Mouse (Mus musculus) retina, embryonic 14.5 days (tissue): Measurements from ENCODE around the gene Dhrs1.
A peak's percentile ranks its signal among the peaks of the same experiment; 100 is the strongest.

Experiments
- DNase-seq: peaks from one replicate; pipeline ENCODE4 v3.0.0-alpha.2; 2015; ENCODE audit warnings: low spot score

The Dhrs1 gene

DNA sequence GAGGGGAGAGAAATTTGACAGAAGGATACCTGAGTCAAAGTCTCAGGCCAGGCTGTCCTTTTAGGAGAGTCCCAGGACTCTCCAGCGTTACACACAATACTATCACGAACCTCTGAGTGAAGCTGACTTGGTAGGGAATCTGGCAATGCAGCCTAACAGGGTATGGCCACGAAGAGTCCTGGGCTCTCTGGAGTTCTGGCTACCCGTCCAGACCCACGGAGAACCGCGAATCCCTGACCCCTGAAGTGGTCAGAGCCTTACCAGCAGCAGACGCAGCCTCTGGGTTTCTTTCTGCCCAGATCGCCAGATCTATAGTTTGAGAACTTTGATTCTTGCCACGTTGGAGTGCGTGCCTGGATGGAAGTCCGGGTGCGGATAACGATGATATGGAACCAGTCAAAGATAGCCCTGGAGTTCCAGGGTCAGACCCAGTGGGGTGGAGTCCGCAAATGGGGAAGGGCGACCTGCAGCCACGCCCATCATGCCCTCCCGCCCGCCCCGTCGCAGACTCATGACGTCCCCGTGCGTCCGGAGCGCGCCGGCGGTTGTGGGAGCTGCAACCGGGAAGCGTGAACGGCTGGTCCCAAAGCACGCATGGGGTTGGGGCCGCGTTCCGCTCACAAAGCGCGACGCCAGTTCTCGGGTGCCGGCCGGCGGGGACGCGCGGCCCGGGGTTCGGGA, at the start of gene Dhrs1, which contains the start of gene Nop9:
Dhrs1 (minus strand) TSS at position 511 of the 681 bp plus-strand sequence.
Nop9 (plus strand) TSS at position 514 of the 681 bp plus-strand sequence.
- DNase-seq, result peak; percentile 84

- DNase-seq, result no peak
Measured at GRCm38 (mm10) chr14:55793946-55794345, 48.5 kb upstream of the Dhrs1 start.

DNA sequence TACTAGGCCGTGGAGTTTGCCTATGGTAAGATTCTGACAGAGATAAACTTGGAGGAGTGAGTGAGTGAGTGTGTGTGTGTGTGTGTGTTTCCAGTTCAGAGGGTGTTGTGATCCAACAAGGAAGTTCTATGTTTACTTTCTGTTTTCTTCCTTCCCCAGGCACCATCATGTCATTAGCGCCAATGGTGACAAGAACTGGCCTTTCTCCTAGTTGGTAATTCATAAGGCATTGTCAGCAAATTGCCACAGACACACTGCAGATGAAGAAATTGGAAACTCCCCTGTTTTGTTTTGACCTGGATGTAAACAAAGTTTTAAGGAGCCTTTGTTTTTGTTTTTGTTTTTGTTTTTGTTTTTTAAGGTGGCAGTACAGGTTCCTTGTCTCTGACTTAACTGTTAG, 48.0 kb upstream of the Dhrs1 start:
- DNase-seq, result no peak

GRCm38 (mm10) chr14:55788256-55789050, 43.0 kb upstream of the Dhrs1 start, which contains the start of gene Ripk3:
Ripk3 (minus strand) TSS chr14:55788865.
- no peak for DNase-seq

GRCm38 (mm10) chr14:55787731-55788130, 42.2 kb upstream of the Dhrs1 start:
- no peak for DNase-seq

- peak; percentile 62 for DNase-seq
Measured at GRCm38 (mm10) chr14:55785195-55785594, 39.7 kb upstream of the Dhrs1 start.

GRCm38 (mm10) chr14:55783958-55784235, 38.4 kb upstream of the Dhrs1 start, which contains the start of gene Adcy4:
Adcy4 (minus strand) TSS chr14:55784095.
- DNase-seq, result no peak

DNA sequence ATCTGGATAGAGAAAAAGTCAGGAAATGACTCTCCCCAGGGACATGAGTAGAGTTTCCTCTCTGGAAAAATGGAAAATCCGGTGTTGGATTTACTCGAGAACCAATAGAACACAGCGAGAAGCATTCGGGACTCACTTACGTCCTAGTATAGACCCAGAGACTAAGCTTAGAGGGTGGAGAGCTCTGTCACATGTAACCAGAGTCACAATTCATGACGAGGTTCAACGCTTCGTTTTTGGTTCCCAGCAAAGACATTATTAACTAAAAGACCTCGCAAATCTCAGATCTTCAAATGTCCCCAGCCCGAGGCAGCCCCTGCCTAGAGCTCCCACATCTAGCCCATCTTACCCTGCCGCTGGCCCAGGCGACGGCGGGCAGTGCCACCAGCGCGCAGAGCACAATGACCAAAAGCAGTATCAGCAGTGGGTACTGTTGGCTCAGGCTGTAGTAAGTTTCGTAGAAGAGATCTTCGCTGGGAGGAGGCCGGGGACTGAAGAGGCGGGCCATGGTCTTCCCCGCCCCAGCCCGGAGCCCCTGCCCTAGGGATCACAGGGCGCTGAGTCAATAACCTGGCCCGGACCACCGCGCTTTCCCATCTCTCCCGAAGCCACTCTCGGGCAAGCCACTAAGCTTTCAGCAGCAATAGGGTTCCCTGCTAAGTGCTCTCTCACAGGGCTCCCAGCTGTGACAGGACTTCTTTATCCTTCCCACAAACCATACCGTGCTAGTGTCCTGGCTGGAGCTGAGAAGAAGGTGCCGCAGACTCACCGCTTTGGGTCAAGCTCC, 37.9 kb upstream of the Dhrs1 start:
- peak; percentile 45 for DNase-seq

DNA sequence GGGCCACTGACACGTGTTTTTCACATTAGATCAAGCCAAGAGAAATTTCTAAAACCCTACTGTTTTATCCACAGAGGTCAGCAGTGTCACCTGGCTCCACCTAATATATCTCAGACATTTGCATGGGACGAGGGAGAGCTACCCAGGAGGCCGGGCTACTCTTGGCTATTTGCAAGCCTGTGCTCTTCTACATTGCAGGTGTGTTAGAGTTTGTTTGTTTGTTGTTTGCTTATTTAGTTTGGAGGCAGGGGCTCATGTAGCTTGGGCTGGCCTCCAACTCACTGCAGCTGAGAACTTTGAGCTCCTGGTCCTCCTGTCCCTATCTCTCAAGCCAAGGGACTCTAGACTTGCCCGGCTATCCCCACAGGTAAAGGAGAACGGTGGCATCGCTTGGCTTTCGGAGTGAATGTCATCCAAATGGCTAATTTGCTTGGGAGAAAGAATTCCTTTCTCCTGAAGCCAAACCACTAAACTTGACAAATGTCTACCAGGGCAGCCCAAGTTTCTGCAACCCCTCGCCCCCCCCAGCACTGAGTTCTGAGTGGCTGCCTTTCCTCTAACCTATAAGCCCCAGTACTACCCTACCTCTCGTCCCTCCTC, 37.0 kb upstream of the Dhrs1 start:
- no peak for DNase-seq

GRCm38 (mm10) chr14:55781310-55781709, 35.8 kb upstream of the Dhrs1 start:
- DNase-seq, result peak; percentile 91

DNA sequence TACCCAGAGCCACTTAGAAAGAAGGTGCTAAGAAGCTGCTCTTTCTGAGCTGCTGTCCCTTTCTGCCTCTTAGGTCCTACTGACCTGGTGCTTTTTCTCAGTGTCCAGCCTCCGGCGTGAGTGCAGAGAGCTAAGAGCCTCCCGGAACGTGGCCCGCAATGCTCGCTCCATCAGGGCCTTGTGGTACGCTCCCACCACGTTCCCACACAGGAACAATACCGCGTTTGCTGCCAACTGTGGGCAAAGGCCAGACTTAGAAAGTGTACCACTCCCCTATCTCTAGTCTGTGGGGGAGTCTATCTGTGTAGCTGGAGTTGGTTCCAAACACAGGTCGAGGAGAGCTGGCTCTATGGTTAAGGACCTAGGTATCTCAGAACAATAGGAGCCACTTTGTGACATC, 35.2 kb upstream of the Dhrs1 start:
- no peak for DNase-seq

GRCm38 (mm10) chr14:55779656-55780055, 34.2 kb upstream of the Dhrs1 start:
- no peak for DNase-seq

DNA sequence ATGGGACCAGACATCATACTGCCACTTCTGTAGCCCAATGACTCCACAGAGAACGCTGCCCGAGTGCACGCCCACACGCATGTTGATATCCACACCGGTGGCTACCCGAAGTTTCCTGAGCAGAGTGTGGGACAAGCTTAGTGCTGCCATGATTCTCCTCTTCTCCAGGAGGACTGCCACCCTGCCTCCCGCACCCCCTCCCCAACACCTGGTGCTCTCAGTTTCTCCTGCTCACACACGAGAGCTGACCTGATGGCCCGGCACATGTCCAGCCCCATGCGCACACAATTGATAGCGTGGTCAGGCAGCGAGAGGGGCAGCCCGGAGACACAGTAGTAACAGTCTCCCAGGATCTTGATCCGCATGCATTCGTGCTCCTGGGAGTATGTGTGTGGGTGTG, 33.2 kb upstream of the Dhrs1 start:
- no peak for DNase-seq

GRCm38 (mm10) chr14:55777806-55778205, 32.3 kb upstream of the Dhrs1 start:
- no peak for DNase-seq

DNA sequence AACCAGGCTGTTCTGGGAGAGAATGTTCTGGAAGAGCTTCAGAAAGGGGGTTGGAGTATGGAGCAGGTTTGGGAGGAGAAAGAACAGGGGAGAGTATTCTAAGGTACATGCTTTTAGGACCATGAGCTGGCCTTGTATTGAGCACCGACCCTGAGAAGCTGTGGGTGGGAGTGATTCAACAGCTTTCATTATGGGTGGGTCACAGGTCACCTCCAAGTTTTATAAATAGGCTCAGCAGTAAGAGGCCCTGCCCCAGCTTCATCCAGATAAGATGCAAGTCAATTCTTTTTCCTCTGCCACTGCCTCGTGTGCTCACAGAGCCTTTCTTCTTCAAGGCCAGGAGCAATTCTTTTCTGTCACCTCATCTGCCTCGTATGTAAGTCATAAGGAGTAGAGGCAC, 31.7 kb upstream of the Dhrs1 start:
- no peak for DNase-seq

- no peak for DNase-seq
Measured at GRCm38 (mm10) chr14:55776711-55777110, 31.2 kb upstream of the Dhrs1 start.

GRCm38 (mm10) chr14:55769087-55769703, 23.7 kb upstream of the Dhrs1 start:
- no peak for DNase-seq

GRCm38 (mm10) chr14:55768555-55768954, 23.1 kb upstream of the Dhrs1 start:
- DNase-seq, result no peak

DNA sequence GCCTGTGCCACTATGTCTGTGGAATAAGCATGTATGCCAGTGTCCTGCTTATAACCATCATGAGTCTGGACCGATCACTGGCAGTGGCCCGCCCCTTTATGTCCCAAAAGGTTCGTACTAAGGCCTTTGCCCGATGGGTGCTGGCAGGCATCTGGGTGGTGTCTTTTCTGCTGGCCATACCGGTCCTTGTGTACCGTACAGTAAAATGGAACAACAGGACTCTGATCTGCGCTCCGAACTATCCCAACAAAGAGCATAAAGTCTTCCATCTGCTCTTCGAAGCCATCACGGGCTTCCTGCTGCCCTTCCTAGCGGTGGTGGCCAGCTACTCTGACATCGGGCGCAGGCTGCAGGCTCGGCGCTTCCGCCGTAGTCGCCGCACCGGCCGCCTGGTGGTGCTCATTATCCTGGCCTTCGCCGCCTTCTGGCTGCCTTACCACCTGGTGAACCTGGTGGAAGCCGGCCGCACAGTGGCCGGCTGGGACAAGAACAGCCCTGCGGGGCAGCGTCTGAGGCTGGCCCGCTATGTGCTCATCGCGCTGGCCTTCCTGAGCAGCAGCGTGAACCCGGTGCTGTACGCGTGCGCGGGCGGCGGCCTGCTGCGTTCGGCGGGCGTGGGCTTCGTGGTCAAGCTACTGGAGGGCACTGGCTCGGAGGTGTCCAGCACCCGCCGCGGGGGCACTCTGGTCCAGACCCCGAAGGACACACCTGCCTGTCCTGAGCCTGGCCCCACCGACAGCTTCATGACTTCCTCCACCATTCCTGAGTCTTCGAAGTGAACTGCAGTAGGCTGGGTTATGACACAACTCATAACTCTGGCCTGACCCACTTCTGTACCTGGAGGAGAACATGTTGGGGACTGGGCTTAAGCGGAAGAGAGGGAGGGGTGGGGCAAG, 22.3 kb upstream of the Dhrs1 start:
- DNase-seq, result peak; percentile 68

- DNase-seq, result no peak
Measured at GRCm38 (mm10) chr14:55765696-55766095, 20.2 kb upstream of the Dhrs1 start, which contains the start of gene Ltb4r1. Ltb4r1 (plus strand) TSS chr14:55765962.

DNA sequence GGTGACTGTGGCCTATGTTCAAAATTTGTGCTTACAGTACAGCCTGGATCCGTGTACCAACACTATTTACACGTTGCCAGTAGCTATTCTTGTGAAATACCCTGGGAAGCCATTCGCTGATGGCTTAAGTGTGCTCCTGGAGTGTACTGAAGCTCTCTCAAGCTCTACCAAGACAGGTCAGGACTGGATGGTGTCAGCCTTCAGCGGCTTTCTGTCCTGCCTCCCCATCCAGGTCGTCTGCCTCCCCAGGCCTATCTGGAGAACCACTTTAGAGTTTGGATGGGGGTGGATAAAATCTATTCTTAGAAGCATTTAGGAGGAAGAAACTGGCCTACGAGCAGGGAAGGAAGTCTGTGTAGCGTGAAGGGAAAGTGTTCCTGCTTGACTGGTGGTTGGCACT, 17.7 kb upstream of the Dhrs1 start:
- DNase-seq, result no peak
